Mouse (Mus musculus) kidney, embryonic 14.5 days (tissue): ENCODE measurements around the gene Fzd4. TPM values are rescaled to one million over a fixed set of nuclear protein-coding genes. Genes with fewer than 3 reads are reported as not detected.
A peak's percentile ranks its signal among the peaks of the same experiment; 100 is the strongest.

Experiments
- ATAC-seq: fragments of 200-750 bp; cut with Nextera tagmentation; 2 replicates; pipeline ENCODE4 v1.8.0; 2017; ENCODE audit warnings: moderate number of reproducible peaks, mild to moderate bottlenecking, moderate TSS enrichment, moderate library complexity; ENCODE audit not compliant: low FRiP score, low TSS enrichment
- H3K27ac ChIP-seq: fragments of 300-500 bp; sonication (generic); 2 replicates; pipeline ENCODE4 v1.5.1; 2014; ENCODE audit warnings: low read depth, mild to moderate bottlenecking, low read length, moderate library complexity, mixed read lengths
- H3K27me3 ChIP-seq: fragments of 300-500 bp; sonication (generic); 2 replicates; pipeline ENCODE4 v1.6.1; 2014; ENCODE audit warnings: mild to moderate bottlenecking, low read length; ENCODE audit not compliant: control insufficient read depth, insufficient read depth
- H3K36me3 ChIP-seq: fragments of 300-500 bp; sonication (generic); 2 replicates; pipeline ENCODE4 v1.6.1; 2014; ENCODE audit warnings: low read length, mixed read lengths; ENCODE audit not compliant: control insufficient read depth, insufficient read depth
- H3K4me1 ChIP-seq: fragments of 300-500 bp; sonication (generic); 2 replicates; pipeline ENCODE4 v1.6.1; 2014; ENCODE audit warnings: low read length, mixed read lengths; ENCODE audit not compliant: control insufficient read depth, insufficient read depth
- H3K4me2 ChIP-seq: fragments of 300-500 bp; sonication (generic); replicated peaks from 2 replicates; pipeline ENCODE4 v1.6.1; 2014; ENCODE audit warnings: low read depth, mild to moderate bottlenecking, low read length
- H3K4me3 ChIP-seq: fragments of 300-500 bp; sonication (generic); 2 replicates; pipeline ENCODE4 v1.5.1; 2014; ENCODE audit warnings: mild to moderate bottlenecking, low read length
- H3K9ac ChIP-seq: fragments of 300-500 bp; sonication (generic); 2 replicates; pipeline ENCODE4 v1.6.1; 2014; ENCODE audit warnings: low read depth, mild to moderate bottlenecking, low read length, moderate library complexity
- H3K9me3 ChIP-seq: fragments of 300-500 bp; sonication (generic); 2 replicates; pipeline ENCODE4 v1.6.1; 2016; ENCODE audit warnings: low read length; ENCODE audit not compliant: control insufficient read depth
- WGBS: fragments of 180-500 bp; shearing (Covaris S2); extraction: QIAGEN DNeasy Blood & Tissue Kit; methylation state at CpG from one replicate; pipeline ENCODE4 v1.1.7; 2014; 5-methylcytosine and 5-hydroxymethylcytosine counted together
- polyA plus RNA-seq: library from polyadenylated mRNA; unstranded; fragments of >200 nt; fragmentation: Nextera tagmentation; extraction: Ambion mirVana; gene quantifications from 2 replicates; pipeline ENCODE4 v1.2.1, GENCODE M21; 2014

Gene Fzd4
- polyA plus RNA-seq, 1 experiment from 2014 or later: 42.0 TPM

DNA sequence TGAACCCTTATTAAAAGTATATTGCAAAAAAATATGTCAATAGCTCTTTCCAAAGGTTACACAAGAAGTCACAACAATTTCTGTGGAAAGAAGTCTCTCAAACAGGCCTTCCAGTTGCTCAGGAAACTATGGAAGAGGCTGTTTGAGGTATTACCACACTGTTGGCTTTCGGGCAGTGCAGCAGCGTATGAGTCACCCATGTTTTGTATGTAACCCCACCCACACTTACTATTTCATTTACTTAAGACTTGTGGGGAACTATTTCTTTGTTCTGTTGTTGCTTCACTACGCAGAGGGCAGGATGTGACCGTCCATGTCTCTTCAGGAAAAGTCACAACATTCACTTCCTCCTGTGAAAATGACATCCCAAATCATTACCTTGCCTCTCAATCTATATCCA, 41.0 kb downstream of the Fzd4 start:
- WGBS: 81% methylated on average over 4 of the region's 4 CpGs
- no peaks in the 10 kb centered on the region for H3K9me3 ChIP-seq
- no peak overlapping the region for H3K9ac ChIP-seq
- no peak overlapping the region for H3K4me3 ChIP-seq
- H3K27me3 ChIP-seq: no peaks in the 10 kb centered on the region
- no peak overlapping the region for H3K27ac ChIP-seq
- no peaks in the 10 kb centered on the region for H3K4me1 ChIP-seq
- no peak for ATAC-seq
- no peaks in the 10 kb centered on the region for H3K36me3 ChIP-seq
- no peak overlapping the region for H3K4me2 ChIP-seq

DNA sequence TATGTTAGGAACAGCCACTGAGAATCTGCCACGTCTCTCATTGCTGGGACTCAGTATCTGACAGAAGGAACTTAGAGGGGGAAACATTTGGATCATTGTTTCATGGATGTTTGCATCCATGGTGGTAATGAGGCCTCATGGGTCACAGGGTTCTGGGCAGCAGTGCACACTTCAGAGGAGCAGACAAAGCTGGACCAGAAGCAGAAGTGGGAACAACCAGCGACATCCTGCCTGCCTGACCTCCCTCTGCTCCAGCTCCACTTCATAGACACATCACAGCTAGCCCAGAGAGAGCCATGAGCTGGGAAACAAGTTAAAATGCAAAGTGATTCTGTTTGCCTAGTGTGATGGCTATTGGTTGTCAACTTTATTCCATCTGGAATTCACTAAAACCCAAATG, 46.2 kb downstream of the Fzd4 start:
- no peaks in the 10 kb centered on the region for H3K9me3 ChIP-seq
- no peaks in the 10 kb centered on the region for H3K36me3 ChIP-seq
- 68% methylated on average over 2 of the region's 2 CpGs for WGBS
- no peaks in the 10 kb centered on the region for H3K27me3 ChIP-seq
- no peaks in the 10 kb centered on the region for H3K4me1 ChIP-seq
- no peak overlapping the region for H3K4me3 ChIP-seq
- ATAC-seq: no peak
- no peak overlapping the region for H3K9ac ChIP-seq
- no peak overlapping the region for H3K27ac ChIP-seq
- H3K4me2 ChIP-seq: no peak overlapping the region

DNA sequence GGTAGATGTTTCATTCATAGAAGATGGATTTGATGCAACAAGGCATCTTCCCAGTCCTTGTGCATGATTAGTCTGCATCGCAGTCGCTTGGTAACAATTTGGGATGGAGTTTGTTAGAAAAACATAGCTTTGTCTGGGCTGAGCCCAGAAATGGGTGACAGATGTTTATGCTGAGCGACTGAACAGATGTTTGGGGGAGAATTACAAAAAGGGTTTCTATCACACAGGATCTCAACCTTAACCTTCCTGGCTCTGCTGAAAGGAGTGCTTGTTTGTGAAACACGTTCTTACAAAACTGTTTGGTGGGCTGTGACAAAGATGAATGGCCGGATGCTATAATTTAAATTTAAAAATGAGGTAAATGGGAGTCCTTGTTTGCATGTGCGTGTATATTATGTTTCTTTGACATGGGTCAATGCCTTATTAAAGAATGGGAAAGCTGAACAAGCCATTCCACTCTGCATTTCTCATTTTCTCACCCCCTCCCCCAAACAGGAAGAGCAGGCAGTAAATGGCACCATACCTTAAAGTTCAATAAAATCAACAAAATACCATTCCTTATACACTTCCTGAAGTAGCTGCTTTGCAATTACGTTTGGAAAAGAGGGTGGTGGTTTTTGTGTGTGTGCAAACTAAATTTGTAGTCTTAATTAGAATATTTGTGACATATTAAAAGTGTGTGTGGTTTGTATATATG, 52.4 kb downstream of the Fzd4 start:
- no peak overlapping the region for H3K4me2 ChIP-seq
- H3K27ac ChIP-seq: no peak overlapping the region; the same call in 1 of the 2 replicates
- ATAC-seq: peak; percentile 35; the same call in 1 of the 2 replicates
- peaks cover 7% of the 10 kb centered on the region; the same call in 1 of the 2 replicates for H3K4me1 ChIP-seq
- H3K9ac ChIP-seq: no peak overlapping the region
- no peaks in the 10 kb centered on the region for H3K27me3 ChIP-seq
- H3K9me3 ChIP-seq: no peaks in the 10 kb centered on the region
- no peaks in the 10 kb centered on the region for H3K36me3 ChIP-seq
- H3K4me3 ChIP-seq: no peak overlapping the region
- 23% methylated on average over 7 of the region's 7 CpGs for WGBS

DNA sequence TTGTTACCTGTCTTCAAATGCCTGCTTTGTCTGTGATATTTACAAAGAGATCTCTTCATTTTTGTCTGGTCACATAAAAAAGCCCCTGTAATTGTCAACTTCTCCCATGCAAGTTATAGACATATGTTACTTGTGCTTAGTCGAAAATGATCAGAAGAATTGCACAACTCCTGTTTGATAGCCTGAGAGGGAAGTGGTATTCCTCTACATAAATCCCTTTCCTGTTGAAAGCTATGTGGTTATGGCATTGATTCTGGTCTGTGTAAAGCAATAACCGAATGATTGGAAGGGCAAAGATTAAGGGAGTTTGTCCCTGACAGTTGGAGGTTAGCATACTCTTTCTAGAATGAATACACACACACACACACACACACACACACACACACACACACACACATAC, 55.5 kb downstream of the Fzd4 start:
- no peak for ATAC-seq
- Histone ChIP-seq H3K36me3 (no peaks in the 10 kb centered on the region), H3K27me3 (no peaks in the 10 kb centered on the region), H3K9ac (no peak overlapping the region), H3K4me3 (no peak overlapping the region), H3K4me1 (peaks cover 9% of the 10 kb centered on the region; the same call in 1 of the 2 replicates), H3K9me3 (no peaks in the 10 kb centered on the region), H3K27ac (no peak overlapping the region), H3K4me2 (no peak overlapping the region)
- WGBS: 80% methylated on average over 2 of the region's 2 CpGs

DNA sequence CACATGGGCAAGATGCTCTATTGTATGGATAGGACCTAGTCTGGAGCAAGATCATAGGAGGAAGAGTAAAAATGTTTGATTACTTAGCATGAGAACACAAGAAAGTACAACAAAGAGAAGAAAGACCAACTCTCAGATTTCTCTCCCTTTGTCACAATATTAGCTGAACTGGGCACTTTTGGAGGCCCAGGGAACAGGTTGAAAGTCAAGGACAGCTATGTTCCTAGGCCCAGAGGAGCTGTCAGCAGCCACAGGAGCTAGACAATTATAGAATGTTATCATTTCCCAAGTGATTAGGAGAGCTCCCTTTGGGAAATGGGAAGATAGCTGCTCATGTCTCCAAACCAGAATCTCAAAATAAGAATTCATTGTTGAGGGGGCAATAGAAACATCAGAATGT, 56.8 kb downstream of the Fzd4 start:
- Histone ChIP-seq H3K9ac (no peak overlapping the region), H3K4me1 (peaks cover 9% of the 10 kb centered on the region; the same call in 1 of the 2 replicates)
- ATAC-seq: no peak

DNA sequence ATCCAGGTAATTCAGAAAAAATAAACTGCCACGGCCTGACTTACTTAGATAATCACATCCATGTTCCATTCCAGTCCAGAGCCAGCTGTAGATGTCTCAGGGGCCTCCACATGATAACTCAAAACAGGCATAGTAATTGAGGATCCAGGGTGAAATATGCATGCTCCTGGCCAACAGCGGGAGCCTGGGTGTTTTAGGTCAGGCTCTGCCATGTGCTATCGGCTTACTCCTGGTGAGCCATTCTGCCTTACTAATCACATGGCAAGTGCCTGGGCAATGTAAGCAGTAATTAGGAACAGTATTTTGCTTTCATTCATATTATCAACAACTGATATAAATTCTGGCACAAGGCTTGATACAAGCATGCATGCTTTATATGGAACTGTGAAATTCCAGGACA, 57.2 kb downstream of the Fzd4 start:
- H3K4me1 ChIP-seq: peaks cover 9% of the 10 kb centered on the region; the same call in 1 of the 2 replicates
- no peaks in the 10 kb centered on the region for H3K36me3 ChIP-seq
- H3K27ac ChIP-seq: no peak overlapping the region
- ATAC-seq: no peak
- no peaks in the 10 kb centered on the region for H3K27me3 ChIP-seq
- no peak overlapping the region for H3K4me2 ChIP-seq
- H3K9ac ChIP-seq: no peak overlapping the region
- no peaks in the 10 kb centered on the region for H3K9me3 ChIP-seq
- H3K4me3 ChIP-seq: no peak overlapping the region
- WGBS: 57% methylated on average over 3 of the region's 3 CpGs

More for the DNA sequence above, 56.8 kb downstream of the Fzd4 start:
- Histone ChIP-seq H3K27ac (no peak overlapping the region), H3K36me3 (no peaks in the 10 kb centered on the region), H3K27me3 (no peaks in the 10 kb centered on the region), H3K9me3 (no peaks in the 10 kb centered on the region), H3K4me3 (no peak overlapping the region), H3K4me2 (no peak overlapping the region)

Other genes starting within 250 kb of the Fzd4 start
- 19.2 and 31.9 TPM in 2 replicates for gene Tmem135, start 133 bp upstream of the Fzd4 start, polyA plus RNA-seq
- gene Prss23, start 122.8 kb downstream of the Fzd4 start, polyA plus RNA-seq: 70.6 and 80.0 TPM in 2 replicates
- gene Me3, start 228.0 kb downstream of the Fzd4 start, polyA plus RNA-seq: 7.3 and 9.9 TPM in 2 replicates